Mouse (Mus musculus): ENCODE data around the gene Dctn1. TPM values are rescaled to one million over a fixed set of nuclear protein-coding genes. Genes with fewer than 3 reads are reported as not detected.
"Not testable (repeated sequence)": the region's sequence is repeated elsewhere in the genome, so short reads cannot be mapped to it uniquely, and the experiment has no call there.

Gene Dctn1
- polyA plus RNA-seq, 1 experiment: 83.0 TPM

DNA sequence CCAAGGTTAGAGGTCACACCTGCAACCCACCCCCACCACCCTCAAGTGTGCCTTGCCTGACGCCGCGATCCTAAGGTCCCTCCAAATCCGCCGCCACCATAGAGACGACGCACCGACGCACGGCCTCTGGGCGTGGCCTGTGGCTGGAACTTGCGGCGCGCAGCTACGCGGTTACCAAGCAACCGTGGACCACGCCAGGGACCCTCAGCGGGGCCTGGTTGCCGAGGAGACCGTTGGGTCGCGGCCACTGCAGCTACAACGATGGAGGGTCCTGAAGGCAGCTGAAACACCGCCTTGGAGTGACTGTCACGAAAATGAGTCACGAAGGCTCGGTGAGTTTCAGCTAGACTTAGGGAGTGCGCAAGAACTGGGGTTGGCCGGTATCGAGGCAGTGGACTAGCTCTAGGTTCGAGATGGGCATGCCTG lies 9.4 kb upstream of the Dctn1 start, which contains the start of the genes Wdr54 and 1700003E16Rik:
Gene Wdr54 (minus strand): TSS at position 139 of the 426 bp plus-strand sequence.
Gene 1700003E16Rik (plus strand): TSS at position 146 of the 426 bp plus-strand sequence.
- Histone ChIP-seq H3K79me2 (ENCODE audit: control insufficient read depth, insufficient read depth) (no peaks in the 10 kb centered on the region), H3K27me3 (ENCODE audit: control insufficient read depth, insufficient read depth, insufficient read length) (peaks cover 6% of the 10 kb centered on the region), H3K79me3 (ENCODE audit: low read depth) (peaks cover 2% of the 10 kb centered on the region), H3K4me3 (ENCODE audit: insufficient read depth, poor library complexity, severe bottlenecking) (peak within 1 kb of the TSS; percentile 47), H3K36me3 (ENCODE audit: control insufficient read depth, insufficient read depth) (peaks cover 18% of the 10 kb centered on the region), H3ac (ENCODE audit: control insufficient read depth, insufficient read length, low read depth) (peak within 1 kb of the TSS; percentile 65)
- peak; percentile 48 for TF ChIP-seq MAX (IDR thresholded peaks at IDR 0.05)
- no peak for TF ChIP-seq CTCF (IDR thresholded peaks at IDR 0.05; ENCODE audit: control insufficient read depth, insufficient read depth, insufficient read length)
- TF ChIP-seq MYOD1 (IDR thresholded peaks at IDR 0.05; ENCODE audit: control insufficient read depth, insufficient read length, low read depth): no peak

GRCm38 (mm10) chr6:83159456-83159855 lies 6.3 kb upstream of the Dctn1 start:
- peaks cover 11% of the 10 kb centered on the region for H3K27me3 ChIP-seq (ENCODE audit: control insufficient read depth, insufficient read depth, insufficient read length)
- not testable (repeated sequence) for H3K36me3 ChIP-seq (ENCODE audit: control insufficient read depth, insufficient read depth); H3K79me3 ChIP-seq (ENCODE audit: low read depth); H3ac ChIP-seq (ENCODE audit: control insufficient read depth, insufficient read length, low read depth); H3K79me2 ChIP-seq (ENCODE audit: control insufficient read depth, insufficient read depth); H3K4me3 ChIP-seq (ENCODE audit: insufficient read depth, poor library complexity, severe bottlenecking)

GRCm38 (mm10) chr6:83161442-83161841 lies 4.3 kb upstream of the Dctn1 start:
- no peak overlapping the region for H3K4me3 ChIP-seq (ENCODE audit: insufficient read depth, poor library complexity, severe bottlenecking)
- H3K36me3 ChIP-seq (ENCODE audit: control insufficient read depth, insufficient read depth): no peaks in the 10 kb centered on the region

GRCm38 (mm10) chr6:83161921-83162641 lies 3.6 kb upstream of the Dctn1 start:
- no peak for TF ChIP-seq USF1 (IDR thresholded peaks at IDR 0.05; ENCODE audit: low read depth)
- no peak for TF ChIP-seq CEBPB (IDR thresholded peaks at IDR 0.05; ENCODE audit: low read depth)
- TF ChIP-seq MYOG (IDR thresholded peaks at IDR 0.05; ENCODE audit: control insufficient read depth, extremely low read depth, insufficient read length): no peak
- no peak for TF ChIP-seq CTCF (IDR thresholded peaks at IDR 0.05; ENCODE audit: control insufficient read depth, insufficient read depth, insufficient read length)
- TF ChIP-seq FOSL1 (IDR thresholded peaks at IDR 0.05; ENCODE audit: insufficient read depth, low read length, poor library complexity, severe bottlenecking): no peak
- H3K79me3 ChIP-seq (ENCODE audit: low read depth): peaks cover 12% of the 10 kb centered on the region
- H3K4me3 ChIP-seq (ENCODE audit: insufficient read depth, poor library complexity, severe bottlenecking): no peak overlapping the region
- peaks cover 13% of the 10 kb centered on the region for H3K79me2 ChIP-seq (ENCODE audit: control insufficient read depth, insufficient read depth)
- H3K36me3 ChIP-seq (ENCODE audit: control insufficient read depth, insufficient read depth): no peaks in the 10 kb centered on the region
- H3ac ChIP-seq (ENCODE audit: control insufficient read depth, insufficient read length, low read depth): no peak overlapping the region
- H3K27me3 ChIP-seq (ENCODE audit: control insufficient read depth, insufficient read depth, insufficient read length): peaks cover 11% of the 10 kb centered on the region

More at GRCm38 (mm10) chr6:83161442-83161841, 4.3 kb upstream of the Dctn1 start:
- TF ChIP-seq USF1 (IDR thresholded peaks at IDR 0.05; ENCODE audit: low read depth) (no peak), CEBPB (IDR thresholded peaks at IDR 0.05; ENCODE audit: low read depth) (no peak), MYOD1 (IDR thresholded peaks at IDR 0.05; ENCODE audit: control insufficient read depth, insufficient read length, low read depth) (no peak), CTCF (IDR thresholded peaks at IDR 0.05; ENCODE audit: control insufficient read depth, insufficient read depth, insufficient read length) (no peak)
- Histone ChIP-seq H3K27me3 (ENCODE audit: control insufficient read depth, insufficient read depth, insufficient read length) (peaks cover 11% of the 10 kb centered on the region), H3K79me3 (ENCODE audit: low read depth) (peaks cover 6% of the 10 kb centered on the region), H3K79me2 (ENCODE audit: control insufficient read depth, insufficient read depth) (peaks cover 7% of the 10 kb centered on the region), H3ac (ENCODE audit: control insufficient read depth, insufficient read length, low read depth) (no peak overlapping the region)

- TF ChIP-seq CEBPB (IDR thresholded peaks at IDR 0.05; ENCODE audit: low read depth): no peak
- TF ChIP-seq CTCF (IDR thresholded peaks at IDR 0.05; ENCODE audit: control insufficient read depth, insufficient read depth, insufficient read length): peak; percentile 67
- Histone ChIP-seq H3K79me3 (ENCODE audit: low read depth) (peaks cover 17% of the 10 kb centered on the region), H3K36me3 (ENCODE audit: control insufficient read depth, insufficient read depth) (no peaks in the 10 kb centered on the region), H3K27me3 (ENCODE audit: control insufficient read depth, insufficient read depth, insufficient read length) (peaks cover 11% of the 10 kb centered on the region), H3K79me2 (ENCODE audit: control insufficient read depth, insufficient read depth) (peaks cover 19% of the 10 kb centered on the region), H3K4me3 (ENCODE audit: insufficient read depth, poor library complexity, severe bottlenecking) (no peak overlapping the region), H3ac (ENCODE audit: control insufficient read depth, insufficient read length, low read depth) (no peak overlapping the region)
These were observed 3.0 kb upstream of the Dctn1 start for GRCm38 (mm10) chr6:83162701-83163100.

GRCm38 (mm10) chr6:83165026-83165606 lies 604 bp upstream of the Dctn1 start:
- peaks cover 11% of the 10 kb centered on the region for H3K27me3 ChIP-seq (ENCODE audit: control insufficient read depth, insufficient read depth, insufficient read length)
- H3ac ChIP-seq (ENCODE audit: control insufficient read depth, insufficient read length, low read depth): peak overlapping the region; percentile 24

More at GRCm38 (mm10) chr6:83165026-83165606, 604 bp upstream of the Dctn1 start:
- peak overlapping the region; percentile 23 for H3K4me3 ChIP-seq (ENCODE audit: insufficient read depth, poor library complexity, severe bottlenecking)
- no peaks in the 10 kb centered on the region for H3K36me3 ChIP-seq (ENCODE audit: control insufficient read depth, insufficient read depth)
- H3K79me2 ChIP-seq (ENCODE audit: control insufficient read depth, insufficient read depth): peaks cover 36% of the 10 kb centered on the region
- H3K79me3 ChIP-seq (ENCODE audit: low read depth): peaks cover 25% of the 10 kb centered on the region
- TF ChIP-seq MYOG (IDR thresholded peaks at IDR 0.05; ENCODE audit: control insufficient read depth, extremely low read depth, insufficient read length): no peak
- TF ChIP-seq USF1 (IDR thresholded peaks at IDR 0.05; ENCODE audit: low read depth): no peak
- no peak for TF ChIP-seq MAX (IDR thresholded peaks at IDR 0.05)
- no peak for TF ChIP-seq MYOD1 (IDR thresholded peaks at IDR 0.05; ENCODE audit: control insufficient read depth, insufficient read length, low read depth)
- no peak for TF ChIP-seq CTCF (IDR thresholded peaks at IDR 0.05; ENCODE audit: control insufficient read depth, insufficient read depth, insufficient read length)
- no peak for TF ChIP-seq FOSL1 (IDR thresholded peaks at IDR 0.05; ENCODE audit: insufficient read depth, low read length, poor library complexity, severe bottlenecking)
- no peak for TF ChIP-seq CEBPB (IDR thresholded peaks at IDR 0.05; ENCODE audit: low read depth)
